Mouse (Mus musculus): ENCODE measurements at regions not wholly inside any gene's neighbourhood (a gene's known extent, or its start where the extent isn't known, plus 50 kb on each side); places are given as distances from the start of the nearest gene placed in this dataset.

- no peak for TF ChIP-seq MAX (IDR thresholded peaks at IDR 0.05; ENCODE audit: low read depth)
- no peak for TF ChIP-seq POLR2A (IDR thresholded peaks at IDR 0.05; ENCODE audit: insufficient read length, low read depth)
Measured at GRCm38 (mm10) chr15:56847469-56848128, 629.8 kb downstream of the Slc22a22 start.

Measured in myocyte (in vitro differentiated cells).